Mouse (Mus musculus) cortical plate, adult 2 months (tissue): ENCODE measurements at regions not wholly inside any gene's neighbourhood (a gene's known extent, or its start where the extent isn't known, plus 50 kb on each side); places are given as distances from the start of the nearest gene placed in this dataset.

ENCODE experiments used
- CTCF ChIP-seq: fragments of 200-500 bp; IDR thresholded peaks from 2 replicates; pipeline ENCODE4 v1.5.1; 2011; ENCODE audit warnings: mild to moderate bottlenecking, control low read depth, low read length; ENCODE audit not compliant: insufficient read depth; ENCODE audit errors: extremely low read depth
- POLR2A ChIP-seq: fragments of 200-500 bp; IDR thresholded peaks from 2 replicates; pipeline ENCODE4 v1.6.1; 2011; ENCODE audit warnings: mild to moderate bottlenecking, low read length, control low read depth; ENCODE audit not compliant: insufficient read depth; ENCODE audit errors: extremely low read depth

DNA sequence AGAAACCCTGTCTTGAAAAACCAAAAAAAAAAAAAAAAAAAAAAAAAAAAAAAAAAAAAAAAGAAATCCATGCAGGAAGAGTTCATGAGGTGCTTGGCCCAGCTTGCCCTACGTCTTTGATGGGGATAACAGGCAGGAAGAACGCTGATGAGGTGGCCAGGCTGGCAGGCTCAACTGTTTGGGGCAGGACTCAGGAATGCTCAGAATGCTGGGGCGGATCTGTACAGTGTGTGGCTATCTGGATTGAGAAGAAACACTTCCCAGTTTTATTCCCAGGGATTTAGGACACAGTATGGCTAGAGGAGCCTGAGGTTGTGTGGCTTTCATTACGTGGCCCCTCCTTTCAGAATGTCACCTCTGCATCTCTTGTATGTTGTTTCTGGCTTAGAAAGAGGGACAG lies 99.1 kb upstream of the Gm3448 start:
- TF ChIP-seq POLR2A (no peak), CTCF (no peak)
